Mouse (Mus musculus) heart, embryonic 13.5 days (tissue): ENCODE measurements at regions not wholly inside any gene's neighbourhood (a gene's known extent, or its start where the extent isn't known, plus 50 kb on each side); places are given as distances from the start of the nearest gene placed in this dataset.
A peak's percentile ranks its signal among the peaks of the same experiment; 100 is the strongest.

Experiments
- ATAC-seq: fragments of 200-750 bp; cut with Nextera tagmentation; 2 replicates; pipeline ENCODE4 v1.8.0; 2017; ENCODE audit warnings: moderate TSS enrichment; ENCODE audit not compliant: insufficient number of reproducible peaks, low FRiP score, low TSS enrichment; ENCODE audit errors: extremely low read depth
- H3K27ac ChIP-seq: fragments of 300-500 bp; sonication (generic); replicated peaks from 2 replicates; pipeline ENCODE4 v1.5.1; 2015; ENCODE audit warnings: moderate library complexity, mild to moderate bottlenecking, inconsistent platforms
- H3K27me3 ChIP-seq: fragments of 300-500 bp; sonication (generic); replicated peaks from 2 replicates; pipeline ENCODE4 v1.6.1; 2015; ENCODE audit warnings: mild to moderate bottlenecking, inconsistent platforms
- H3K36me3 ChIP-seq: fragments of 300-500 bp; sonication (generic); 2 replicates; pipeline ENCODE4 v1.6.1; 2015; ENCODE audit warnings: mild to moderate bottlenecking, inconsistent platforms
- H3K4me1 ChIP-seq: fragments of 300-500 bp; sonication (generic); 2 replicates; pipeline ENCODE4 v1.6.1; 2015; ENCODE audit warnings: inconsistent platforms
- H3K4me2 ChIP-seq: fragments of 300-500 bp; sonication (generic); 2 replicates; pipeline ENCODE4 v1.6.1; 2015; ENCODE audit warnings: inconsistent platforms, mild to moderate bottlenecking, moderate library complexity
- H3K4me3 ChIP-seq: fragments of 300-500 bp; sonication (generic); 2 replicates; pipeline ENCODE4 v1.5.1; 2015; ENCODE audit warnings: moderate library complexity, mild to moderate bottlenecking, inconsistent platforms
- H3K9ac ChIP-seq: fragments of 300-500 bp; sonication (generic); 2 replicates; pipeline ENCODE4 v1.6.1; 2015; ENCODE audit warnings: inconsistent platforms, mild to moderate bottlenecking, moderate library complexity
- H3K9me3 ChIP-seq: fragments of 300-500 bp; sonication (generic); 2 replicates; pipeline ENCODE4 v1.6.1; 2016; ENCODE audit warnings: inconsistent platforms
- WGBS: fragments of 180-500 bp; shearing (Covaris S2); methylation state at CpG from one replicate; pipeline ENCODE4 v1.1.7; 2015; ENCODE audit warnings: mixed read lengths; 5-methylcytosine and 5-hydroxymethylcytosine counted together

DNA sequence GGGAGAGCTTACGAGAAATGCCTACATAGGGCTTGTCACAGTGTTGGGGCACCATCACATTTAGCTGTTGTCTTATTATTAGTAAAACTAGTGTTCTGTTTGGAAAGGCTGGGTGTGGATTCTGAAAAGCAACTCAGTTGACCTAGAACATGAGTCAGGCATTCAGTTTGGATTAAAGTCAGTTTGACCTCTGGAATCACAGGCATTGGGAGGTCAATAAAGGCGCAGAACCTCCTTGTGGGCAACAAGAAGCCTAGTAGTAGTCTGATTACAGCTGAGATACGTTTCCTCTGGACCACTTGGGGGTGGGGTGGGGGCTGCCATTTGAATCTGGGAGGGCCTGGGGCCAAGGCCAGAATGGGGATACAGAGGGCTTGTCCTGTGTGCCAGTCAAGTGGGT lies 52.1 kb upstream of the Map3k1 start:
- no peak overlapping the region for H3K9ac ChIP-seq
- H3K4me3 ChIP-seq = no peak overlapping the region
- no peaks in the 10 kb centered on the region for H3K27me3 ChIP-seq
- no peaks in the 10 kb centered on the region for H3K36me3 ChIP-seq
- H3K4me2 ChIP-seq = no peak overlapping the region
- H3K9me3 ChIP-seq = no peaks in the 10 kb centered on the region
- no peak overlapping the region for H3K27ac ChIP-seq
- 75% methylated on average over 3 of the region's 3 CpGs for WGBS
- no peak for ATAC-seq
- no peaks in the 10 kb centered on the region for H3K4me1 ChIP-seq

DNA sequence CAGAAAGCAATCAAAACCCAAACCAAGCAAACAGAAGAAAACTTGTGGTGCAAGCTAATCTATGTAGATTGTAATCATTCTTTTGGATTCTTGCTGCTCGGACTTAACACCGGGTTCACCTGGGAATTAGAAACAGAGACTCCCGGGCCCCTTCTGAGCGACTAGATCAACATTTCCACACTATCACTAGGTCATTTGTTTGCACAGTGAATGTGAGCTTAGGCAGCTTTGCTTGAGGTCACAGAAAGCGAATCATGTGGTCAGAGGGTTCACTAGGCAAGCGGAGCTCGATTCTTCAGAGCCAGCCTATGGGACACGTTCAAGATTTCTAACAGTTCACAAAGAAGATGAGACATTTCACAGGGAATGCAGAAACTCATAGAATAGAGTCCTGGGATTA lies 53.5 kb upstream of the Map3k1 start:
- no peaks in the 10 kb centered on the region for H3K36me3 ChIP-seq
- no peak overlapping the region for H3K4me3 ChIP-seq
- H3K9ac ChIP-seq = no peak overlapping the region
- WGBS = 67% methylated on average over 8 of the region's 8 CpGs
- no peak overlapping the region for H3K27ac ChIP-seq
- H3K27me3 ChIP-seq = no peaks in the 10 kb centered on the region
- no peak overlapping the region for H3K4me2 ChIP-seq
- no peaks in the 10 kb centered on the region for H3K4me1 ChIP-seq
- H3K9me3 ChIP-seq = 0 out of 2 replicates have a peak, but pooled peaks cover 4% of the 10 kb centered on the region
- ATAC-seq = no peak

DNA sequence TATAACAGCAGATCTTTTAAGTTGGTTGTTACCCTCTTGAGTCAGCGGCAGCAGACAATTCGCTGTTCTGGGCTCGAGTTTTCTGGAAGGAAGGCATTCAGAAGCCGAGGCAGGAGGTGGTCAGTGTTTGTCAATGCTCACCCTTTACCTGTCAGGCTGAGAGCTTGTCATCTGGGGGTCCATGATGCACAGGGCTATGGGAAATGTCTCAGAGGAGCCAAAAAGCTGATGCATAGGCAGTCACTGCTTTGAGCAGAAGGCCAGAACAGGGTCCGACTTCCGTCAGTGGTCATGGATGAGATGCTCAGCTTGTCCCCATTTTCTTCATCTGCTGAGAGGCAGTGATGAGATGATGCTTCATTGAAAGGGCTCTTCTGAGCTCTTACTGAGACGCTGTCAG lies 57.2 kb upstream of the Map3k1 start:
- Histone ChIP-seq H3K9me3 (0 out of 2 replicates have a peak, but pooled peaks cover 4% of the 10 kb centered on the region), H3K27me3 (no peaks in the 10 kb centered on the region), H3K36me3 (no peaks in the 10 kb centered on the region), H3K4me2 (no peak overlapping the region), H3K9ac (no peak overlapping the region), H3K4me3 (no peak overlapping the region), H3K4me1 (peaks cover 33% of the 10 kb centered on the region), H3K27ac (no peak overlapping the region)
- no peak for ATAC-seq
- WGBS = 92% methylated on average over 7 of the region's 7 CpGs

DNA sequence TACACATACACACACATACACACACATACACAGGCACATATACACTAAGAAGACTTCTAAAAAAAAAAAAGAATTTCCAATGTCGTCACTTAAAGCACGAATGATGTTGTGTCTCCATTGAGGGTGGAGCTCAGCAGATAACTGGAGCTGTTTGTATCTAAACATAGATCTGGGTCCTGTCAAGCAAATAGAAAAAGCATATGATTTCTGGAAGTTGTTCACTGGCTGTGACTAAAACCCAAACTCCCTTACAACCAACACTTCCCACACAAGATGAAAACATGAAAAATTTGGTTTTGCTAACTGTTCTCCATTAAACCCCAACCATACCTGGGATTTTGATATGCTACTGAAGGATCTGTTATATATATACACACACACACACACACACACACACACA lies 58.5 kb upstream of the Map3k1 start:
- H3K27me3 ChIP-seq = no peaks in the 10 kb centered on the region
- no peaks in the 10 kb centered on the region for H3K36me3 ChIP-seq
- no peak for ATAC-seq
- peak overlapping the region; percentile 89 for H3K27ac ChIP-seq
- 89% methylated on average over 2 of the region's 2 CpGs for WGBS
- no peak overlapping the region; the same call in 1 of the 2 replicates for H3K9ac ChIP-seq
- H3K4me3 ChIP-seq = no peak overlapping the region
- H3K4me1 ChIP-seq = peaks cover 33% of the 10 kb centered on the region
- peak overlapping the region; percentile 70 for H3K4me2 ChIP-seq
- 0 out of 2 replicates have a peak, but pooled peaks cover 4% of the 10 kb centered on the region for H3K9me3 ChIP-seq

DNA sequence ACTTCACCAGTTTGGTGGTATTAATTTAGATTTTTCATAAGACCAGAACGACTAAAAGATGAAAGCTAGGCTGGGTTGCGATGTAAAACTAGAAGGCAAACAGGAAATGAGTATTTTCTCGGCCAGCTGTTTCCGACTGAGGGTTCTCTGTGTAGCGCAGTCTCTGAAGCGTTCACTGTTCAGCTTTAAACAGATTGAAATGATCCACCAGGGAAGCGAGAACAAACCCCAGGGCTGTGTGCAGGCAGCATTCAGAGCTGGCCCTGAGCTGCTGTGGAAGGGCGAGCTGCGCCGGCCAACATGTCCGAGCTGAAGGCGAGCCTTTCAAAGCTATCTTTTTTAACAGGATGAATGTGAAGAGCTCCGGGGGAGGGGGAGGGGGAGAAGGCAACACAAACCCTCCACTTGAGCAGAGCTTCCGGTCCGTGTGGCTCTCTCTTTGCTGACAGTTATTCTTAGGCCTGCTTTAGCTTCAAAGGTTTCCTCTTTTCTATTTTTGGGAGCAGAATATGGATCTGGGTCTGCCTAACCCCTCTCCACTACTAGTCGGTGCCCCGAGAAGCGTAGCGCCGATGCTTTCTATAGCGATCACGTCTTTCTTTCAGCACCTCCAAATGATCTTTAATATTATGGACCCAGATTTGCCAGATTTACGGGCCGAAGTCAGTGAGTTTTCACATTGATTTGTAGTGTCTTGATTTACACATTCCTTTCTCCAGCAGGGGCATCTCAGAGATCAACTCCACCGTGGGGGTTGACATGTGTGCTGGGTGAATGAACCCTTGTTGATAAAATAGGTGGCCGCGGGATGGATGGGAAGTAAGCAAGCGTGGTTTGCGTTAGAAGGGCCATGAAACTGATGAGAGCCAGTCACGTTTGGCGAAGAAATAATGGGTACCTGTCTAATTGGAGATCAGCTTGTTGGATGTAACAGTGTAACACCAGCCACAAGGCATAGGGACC lies 59.3 kb upstream of the Map3k1 start:
- ATAC-seq = peak; percentile 58; the same call in 1 of the 2 replicates
- 12% methylated on average over 31 of the region's 31 CpGs for WGBS
- Histone ChIP-seq H3K27ac (peak overlapping the region; percentile 89), H3K9ac (peak overlapping the region; percentile 79), H3K36me3 (no peaks in the 10 kb centered on the region), H3K4me2 (peak overlapping the region; percentile 70), H3K4me3 (peak overlapping the region; percentile 41), H3K4me1 (peaks cover 33% of the 10 kb centered on the region), H3K9me3 (0 out of 2 replicates have a peak, but pooled peaks cover 4% of the 10 kb centered on the region), H3K27me3 (no peaks in the 10 kb centered on the region)

DNA sequence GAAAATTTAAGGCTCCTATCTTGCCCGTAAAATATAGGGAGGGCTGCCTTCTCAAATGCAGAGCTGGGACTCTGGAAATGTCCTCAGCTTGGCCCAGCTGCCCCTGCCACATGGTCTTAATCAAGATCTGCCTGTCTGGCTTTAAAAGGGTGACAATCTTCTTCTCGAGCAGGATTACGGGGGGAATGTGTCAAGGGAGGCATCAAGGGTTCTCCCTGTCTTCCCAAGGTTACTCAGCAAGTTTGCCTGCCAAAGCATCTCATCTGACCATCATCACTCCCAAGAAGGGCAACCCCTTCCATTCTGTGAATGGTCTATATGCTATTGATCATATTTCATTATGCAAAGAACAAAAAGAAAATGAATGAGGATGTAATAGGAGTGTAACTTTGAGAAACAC lies 60.2 kb upstream of the Map3k1 start:
- H3K27ac ChIP-seq = 0 out of 2 replicates have a peak overlapping the region, but pooled peaks have one; percentile 89
- peaks cover 33% of the 10 kb centered on the region for H3K4me1 ChIP-seq
- WGBS = 37% methylated on average over 3 of the region's 3 CpGs
- no peak for ATAC-seq
- no peaks in the 10 kb centered on the region for H3K27me3 ChIP-seq
- 0 out of 2 replicates have a peak, but pooled peaks cover 4% of the 10 kb centered on the region for H3K9me3 ChIP-seq
- H3K4me3 ChIP-seq = no peak overlapping the region
- H3K36me3 ChIP-seq = no peaks in the 10 kb centered on the region
- H3K9ac ChIP-seq = no peak overlapping the region
- peak overlapping the region; percentile 70 for H3K4me2 ChIP-seq

DNA sequence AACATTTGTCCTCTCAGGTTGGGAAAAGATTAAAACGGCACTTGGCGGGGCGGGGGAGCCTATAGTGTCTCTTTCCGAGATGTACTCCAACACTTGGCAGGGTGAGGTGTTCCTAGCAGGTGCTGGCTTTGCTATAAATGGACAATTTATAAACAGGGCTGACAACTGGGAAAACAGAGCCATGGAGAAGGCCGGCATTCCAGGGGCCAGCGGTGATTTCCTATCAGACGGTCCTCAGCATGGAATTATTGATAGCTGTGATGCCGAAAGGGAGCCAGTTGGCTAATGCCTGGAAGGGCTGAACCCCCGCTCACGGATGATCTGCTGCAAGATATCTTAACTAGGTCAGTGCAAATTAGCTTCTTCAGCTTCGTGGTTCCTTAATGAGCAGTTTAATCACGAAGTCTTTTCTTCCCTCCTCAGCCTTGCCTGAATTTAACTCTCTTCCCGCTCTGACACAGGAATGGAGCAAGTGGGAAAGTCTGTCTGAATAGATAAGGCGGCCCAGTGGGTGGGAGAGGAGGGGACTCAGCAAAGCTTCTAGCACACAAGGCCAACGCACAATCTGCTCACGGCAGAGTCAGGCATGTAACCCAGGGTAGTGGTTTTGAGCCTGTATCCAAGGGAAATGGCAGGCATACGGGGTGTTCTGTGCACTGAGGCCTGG lies 61.1 kb upstream of the Map3k1 start:
- H3K4me1 ChIP-seq = peaks cover 33% of the 10 kb centered on the region
- H3K4me2 ChIP-seq = peak overlapping the region; percentile 44
- no peak overlapping the region for H3K27ac ChIP-seq
- no peaks in the 10 kb centered on the region for H3K27me3 ChIP-seq
- peak overlapping the region; percentile 56; the same call in 1 of the 2 replicates for H3K9ac ChIP-seq
- ATAC-seq = no peak
- no peaks in the 10 kb centered on the region for H3K36me3 ChIP-seq
- WGBS = 17% methylated on average over 17 of the region's 17 CpGs
- H3K4me3 ChIP-seq = no peak overlapping the region
- 0 out of 2 replicates have a peak, but pooled peaks cover 4% of the 10 kb centered on the region for H3K9me3 ChIP-seq

DNA sequence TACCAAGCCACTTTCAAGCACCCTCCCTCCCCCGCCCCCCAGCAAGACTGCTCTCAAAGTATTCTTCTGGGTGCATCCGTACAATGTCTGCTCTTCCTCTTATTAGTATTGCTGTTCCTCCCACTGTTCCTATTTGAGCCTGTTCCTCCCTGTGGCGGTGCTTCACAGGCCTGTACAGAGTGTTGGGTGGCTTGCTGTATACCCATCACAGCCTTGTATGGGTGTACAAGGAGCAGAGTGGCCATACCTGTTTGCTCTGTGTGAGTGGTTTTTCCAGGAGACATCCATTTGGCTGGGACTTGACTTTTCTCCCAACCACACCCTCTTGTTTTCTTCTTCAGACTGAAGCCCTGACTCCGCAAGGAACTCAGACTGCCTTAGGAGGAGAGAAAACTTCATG lies 61.7 kb upstream of the Map3k1 start:
- H3K9me3 ChIP-seq = 0 out of 2 replicates have a peak, but pooled peaks cover 4% of the 10 kb centered on the region
- H3K36me3 ChIP-seq = no peaks in the 10 kb centered on the region
- H3K9ac ChIP-seq = peak overlapping the region; percentile 56; the same call in 1 of the 2 replicates
- no peak for ATAC-seq
- H3K27ac ChIP-seq = no peak overlapping the region
- no peak overlapping the region for H3K4me3 ChIP-seq
- H3K27me3 ChIP-seq = no peaks in the 10 kb centered on the region
- H3K4me1 ChIP-seq = peaks cover 33% of the 10 kb centered on the region
- 72% methylated on average over 4 of the region's 4 CpGs for WGBS
- H3K4me2 ChIP-seq = no peak overlapping the region

DNA sequence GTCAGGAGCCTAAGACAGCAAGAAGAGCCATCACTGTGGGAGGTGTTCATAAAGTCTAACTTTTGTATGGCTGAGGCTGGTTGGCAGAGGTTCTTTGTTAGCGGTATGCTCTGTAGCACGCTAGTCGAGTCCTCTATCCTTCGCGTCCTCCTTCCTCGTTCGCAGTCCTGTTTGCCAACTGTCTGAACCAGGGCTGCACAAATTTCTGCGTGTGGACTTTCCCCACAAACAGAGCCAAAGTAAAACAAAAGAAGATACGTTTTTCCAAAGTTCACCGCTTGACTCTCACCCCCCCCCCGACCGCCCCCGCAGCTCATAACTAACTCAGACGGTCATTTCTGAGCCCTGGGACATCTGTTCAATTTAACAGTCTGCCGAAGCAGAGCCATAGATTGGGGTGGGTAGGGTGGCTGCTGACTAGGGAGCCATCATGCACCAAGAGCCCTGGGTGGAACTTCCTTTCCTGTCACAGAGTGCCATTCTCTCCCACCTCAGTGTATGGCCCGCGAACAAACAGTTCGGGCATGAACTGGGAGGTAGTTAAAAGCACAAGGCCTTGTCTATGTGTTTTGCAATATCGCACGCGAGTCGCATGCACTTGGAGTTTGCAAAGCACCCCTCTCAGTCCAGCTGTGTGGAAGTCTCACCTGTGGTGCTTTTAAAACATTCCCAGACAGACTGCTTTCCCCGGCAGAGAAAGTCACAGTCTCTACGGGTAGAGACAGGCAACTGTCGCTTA lies 63.0 kb upstream of the Map3k1 start:
- no peak overlapping the region for H3K4me3 ChIP-seq
- 0 out of 2 replicates have a peak, but pooled peaks cover 1% of the 10 kb centered on the region for H3K9me3 ChIP-seq
- H3K9ac ChIP-seq = no peak overlapping the region
- WGBS = 88% methylated on average over 25 of the region's 25 CpGs
- no peak overlapping the region for H3K27ac ChIP-seq
- H3K36me3 ChIP-seq = no peaks in the 10 kb centered on the region
- ATAC-seq = no peak
- no peak overlapping the region for H3K4me2 ChIP-seq
- H3K27me3 ChIP-seq = no peaks in the 10 kb centered on the region
- peaks cover 33% of the 10 kb centered on the region for H3K4me1 ChIP-seq

DNA sequence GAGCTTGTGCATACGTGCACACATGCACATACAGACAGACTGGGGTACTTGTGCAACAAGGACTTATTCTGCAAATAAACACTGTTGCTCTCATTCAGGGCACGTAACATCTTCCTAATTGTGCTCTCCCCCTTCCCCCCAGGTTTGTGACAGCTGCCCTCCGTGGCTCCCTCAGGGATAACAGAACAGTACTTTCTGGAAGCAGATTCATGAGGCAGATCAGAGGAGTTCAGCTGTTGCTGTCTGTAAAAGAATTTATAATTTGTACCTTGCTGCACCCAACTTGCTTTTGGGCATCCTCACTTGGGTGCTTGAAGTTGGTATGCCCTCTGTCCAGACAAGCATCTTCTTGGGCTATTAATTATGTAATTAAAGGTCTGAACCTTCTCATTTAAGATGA lies 65.5 kb upstream of the Map3k1 start:
- Histone ChIP-seq H3K9ac (no peak overlapping the region), H3K27ac (no peak overlapping the region), H3K36me3 (no peaks in the 10 kb centered on the region), H3K4me3 (no peak overlapping the region), H3K9me3 (no peaks in the 10 kb centered on the region), H3K4me2 (no peak overlapping the region), H3K4me1 (peaks cover 15% of the 10 kb centered on the region), H3K27me3 (no peaks in the 10 kb centered on the region)
- 78% methylated on average over 3 of the region's 3 CpGs for WGBS
- no peak for ATAC-seq

DNA sequence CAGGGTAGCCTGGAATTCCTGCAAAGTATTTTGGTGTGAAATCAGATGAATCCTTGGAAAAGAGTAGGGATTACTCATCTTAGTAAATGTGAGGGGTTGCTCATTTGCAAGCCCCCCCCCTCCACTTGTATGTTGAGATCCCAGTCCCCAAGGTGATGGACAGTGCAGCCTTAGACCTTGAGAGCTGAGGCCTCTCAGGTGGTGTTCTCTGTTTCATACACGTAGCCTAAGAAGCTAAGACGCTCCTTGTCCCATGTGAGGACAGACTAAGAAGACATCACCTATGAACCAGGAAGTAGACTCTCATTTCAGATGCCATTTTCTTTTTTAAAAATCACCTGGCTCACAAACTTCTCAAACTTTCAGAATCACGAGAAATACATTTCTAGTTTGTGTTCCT lies 67.6 kb upstream of the Map3k1 start:
- Histone ChIP-seq H3K36me3 (no peaks in the 10 kb centered on the region), H3K4me3 (no peak overlapping the region), H3K27me3 (no peaks in the 10 kb centered on the region), H3K4me1 (no peaks in the 10 kb centered on the region), H3K4me2 (no peak overlapping the region), H3K9me3 (no peaks in the 10 kb centered on the region), H3K9ac (no peak overlapping the region), H3K27ac (no peak overlapping the region)
- no peak for ATAC-seq
- whole genome bisulfite sequencing = 76% methylated on average over 3 of the region's 3 CpGs
